Mouse (Mus musculus) megakaryocyte-erythroid progenitor cell, adult 5 weeks (primary cell): ENCODE measurements around the gene Gzmg. TPM values are rescaled to one million over a fixed set of nuclear protein-coding genes. Genes with fewer than 3 reads are reported as not detected.

Source experiments
- polyA plus RNA-seq: library from polyadenylated mRNA; stranded (reverse); fragments of >175 nt; gene quantifications from 2 replicates; pipeline ENCODE4 v1.2.3, GENCODE M21; 2012

Gzmg gene
- not detected in 2 replicates for polyA plus RNA-seq

DNA sequence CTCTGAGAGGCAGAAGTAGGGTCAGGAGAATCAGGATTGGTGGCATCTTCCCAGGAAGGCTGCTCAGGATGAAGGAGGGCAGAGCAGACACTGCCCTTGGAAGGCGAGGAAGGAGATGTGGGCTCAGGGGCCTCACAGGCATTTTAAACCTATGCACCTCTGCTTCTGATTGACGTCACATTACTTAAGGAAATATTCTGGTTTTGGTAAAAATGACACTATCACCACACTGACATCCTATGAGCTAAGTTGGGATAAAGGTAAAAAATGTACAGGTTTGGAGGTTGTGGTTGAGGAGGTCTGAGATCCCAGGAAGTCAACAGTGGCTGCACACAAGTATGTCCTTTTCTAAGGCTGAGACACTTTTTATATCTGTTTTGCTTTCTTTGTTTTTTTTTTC, at the start of gene Gzmg:
Gene Gzmg, minus strand, starts transcription at position 101 of the 400 bp plus-strand sequence.

GRCm38 (mm10) chr14:56174499-56174898, 15.1 kb upstream of the Gzmg start, which contains the start of gene Gzmn:
Gene Gzmn (minus strand): TSS chr14:56174599.

DNA sequence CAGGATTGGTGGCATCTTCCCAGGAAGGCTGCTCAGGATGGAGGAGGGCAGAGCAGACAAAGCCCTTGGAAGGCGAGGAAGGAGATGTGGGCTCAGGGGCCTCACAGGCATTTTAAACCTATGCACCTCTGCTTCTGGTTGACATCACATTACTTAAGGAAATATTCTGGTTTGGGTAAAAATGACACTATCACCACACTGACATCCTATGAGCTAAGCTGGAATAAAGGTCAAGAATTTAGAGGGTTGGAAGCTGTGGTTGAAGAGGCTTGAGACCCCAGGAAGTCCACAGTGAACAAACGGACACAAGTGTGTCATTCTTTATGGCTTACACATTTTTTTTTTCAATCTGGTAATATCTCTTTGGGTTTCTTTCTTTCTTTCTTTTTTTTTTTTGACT, 26.9 kb downstream of the Gzmg start, which contains the start of gene Gzmd:
Gene Gzmd, minus strand, starts transcription at position 101 of the 400 bp plus-strand sequence.

GRCm38 (mm10) chr14:56120525-56120924, 38.9 kb downstream of the Gzmg start, which contains the start of gene Gzme:
Gene Gzme (minus strand): TSS chr14:56120625.

Other genes with a start within 250 kb of the Gzmg start
- gene Cma1, start 214.9 kb downstream of the Gzmg start, polyA plus RNA-seq, result 0.06 TPM in 1 of 2 replicates, not detected in the other
- not detected in 2 replicates for gene Cma2, start 208.6 kb downstream of the Gzmg start, polyA plus RNA-seq
- not detected in 2 replicates for gene Mcpt1, start 141.6 kb downstream of the Gzmg start, polyA plus RNA-seq
- not detected in 2 replicates for gene Mcpt9, start 129.1 kb downstream of the Gzmg start, polyA plus RNA-seq
- not detected in 2 replicates for gene Mcpt2, start 117.5 kb downstream of the Gzmg start, polyA plus RNA-seq
- gene Mcpt4, start 97.3 kb downstream of the Gzmg start, polyA plus RNA-seq, result not detected in 2 replicates
- 6.3 and 6.6 TPM in 2 replicates for gene Mcpt8, start 74.3 kb downstream of the Gzmg start, polyA plus RNA-seq
- gene Ctsg, start 57.0 kb downstream of the Gzmg start, polyA plus RNA-seq, result 802 and 1,283 TPM in 2 replicates
- gene Gzme, start 39.0 kb downstream of the Gzmg start, polyA plus RNA-seq, result not detected in 2 replicates
- gene Gzmd, start 27.0 kb downstream of the Gzmg start, polyA plus RNA-seq, result not detected in 2 replicates
- gene Gzmn, start 15.0 kb upstream of the Gzmg start, polyA plus RNA-seq, result not detected in 2 replicates
- not detected in 2 replicates for gene Gzmf, start 51.8 kb upstream of the Gzmg start, polyA plus RNA-seq
- gene Gzmc, start 75.1 kb upstream of the Gzmg start, polyA plus RNA-seq, result not detected in 2 replicates
- 2.1 and 2.5 TPM in 2 replicates for gene Gzmb, start 102.7 kb upstream of the Gzmg start, polyA plus RNA-seq
- not detected in 2 replicates for gene Atp12a, start 205.5 kb upstream of the Gzmg start, polyA plus RNA-seq
- 0.17 and 0.39 TPM in 2 replicates for gene Rnf17, start 243.0 kb upstream of the Gzmg start, polyA plus RNA-seq